Mouse (Mus musculus): Measurements from ENCODE around the gene B4galnt3.
A peak's percentile ranks its signal among the peaks of the same experiment; 100 is the strongest.
"Not testable (repeated sequence)": the region's sequence is repeated elsewhere in the genome, so short reads cannot be mapped to it uniquely, and the experiment has no call there.

B4galnt3 gene

GRCm38 (mm10) chr6:120294056-120294784 is at the start of gene B4galnt3, which contains the start of gene D330020A13Rik:
TSS of gene B4galnt3 (minus strand) at chr6:120294559.
TSS of gene D330020A13Rik (plus strand) at chr6:120294364.
- no peak for DNase-seq (ENCODE audit: low read depth, low spot score)

GRCm38 (mm10) chr6:120343992-120344391 is 49.6 kb upstream of the B4galnt3 start:
- no peak for DNase-seq (ENCODE audit: low read depth, low spot score)

- peak; percentile 45 for DNase-seq (ENCODE audit: low read depth, low spot score)
Observed at GRCm38 (mm10) chr6:120332351-120332750, 38.0 kb upstream of the B4galnt3 start.

GRCm38 (mm10) chr6:120324295-120324927 is 30.1 kb upstream of the B4galnt3 start:
- peak; percentile 94 for DNase-seq (ENCODE audit: low read depth, low spot score)

GRCm38 (mm10) chr6:120320369-120320768 is 26.0 kb upstream of the B4galnt3 start:
- DNase-seq (ENCODE audit: low read depth, low spot score), result peak; percentile 36

GRCm38 (mm10) chr6:120319129-120319528 is 24.8 kb upstream of the B4galnt3 start:
- DNase-seq (ENCODE audit: low read depth, low spot score), result no peak

GRCm38 (mm10) chr6:120318303-120318940 is 24.1 kb upstream of the B4galnt3 start:
- DNase-seq (ENCODE audit: low read depth, low spot score), result no peak

- no peak for DNase-seq (ENCODE audit: low read depth, low spot score)
Observed at GRCm38 (mm10) chr6:120312443-120312842, 18.1 kb upstream of the B4galnt3 start.

- no peak for DNase-seq (ENCODE audit: low read depth, low spot score)
Observed at GRCm38 (mm10) chr6:120309787-120310186, 15.4 kb upstream of the B4galnt3 start.

- DNase-seq (ENCODE audit: low read depth, low spot score), result no peak
Observed at GRCm38 (mm10) chr6:120309338-120309737, 15.0 kb upstream of the B4galnt3 start.

- no peak for DNase-seq (ENCODE audit: low read depth, low spot score)
Observed at GRCm38 (mm10) chr6:120306859-120307594, 12.7 kb upstream of the B4galnt3 start.

GRCm38 (mm10) chr6:120302755-120303316 is 8.5 kb upstream of the B4galnt3 start:
- DNase-seq (ENCODE audit: low read depth, low spot score), result peak; percentile 9

- DNase-seq (ENCODE audit: low read depth, low spot score), result peak; percentile 80
Observed at GRCm38 (mm10) chr6:120301137-120301536, 6.8 kb upstream of the B4galnt3 start.

- not testable (repeated sequence) for DNase-seq (ENCODE audit: low read depth, low spot score)
Observed at GRCm38 (mm10) chr6:120296589-120296988, 2.2 kb upstream of the B4galnt3 start.

- DNase-seq (ENCODE audit: low read depth, low spot score), result no peak
Observed at GRCm38 (mm10) chr6:120294785-120295133, 400 bp upstream of the B4galnt3 start.

GRCm38 (mm10) chr6:120291396-120292009 is 2.9 kb downstream of the B4galnt3 start:
- DNase-seq (ENCODE audit: low read depth, low spot score), result no peak

- DNase-seq (ENCODE audit: low read depth, low spot score), result no peak
Observed at GRCm38 (mm10) chr6:120289430-120289829, 4.9 kb downstream of the B4galnt3 start.

GRCm38 (mm10) chr6:120288541-120288940 is 5.8 kb downstream of the B4galnt3 start:
- DNase-seq (ENCODE audit: low read depth, low spot score), result no peak

GRCm38 (mm10) chr6:120287279-120287678 is 7.1 kb downstream of the B4galnt3 start:
- no peak for DNase-seq (ENCODE audit: low read depth, low spot score)

- DNase-seq (ENCODE audit: low read depth, low spot score), result no peak
Observed at GRCm38 (mm10) chr6:120276874-120277449, 17.4 kb downstream of the B4galnt3 start.

GRCm38 (mm10) chr6:120275301-120275700 is 19.1 kb downstream of the B4galnt3 start:
- peak; percentile 57 for DNase-seq (ENCODE audit: low read depth, low spot score)

Data from 3T3-L1 (cell line).